Mouse (Mus musculus) myocyte (in vitro differentiated cells): Measurements from ENCODE around the gene 4930452B06Rik. TPM values are rescaled to one million over a fixed set of nuclear protein-coding genes. Genes with fewer than 3 reads are reported as not detected.

Experiments
- H3K27me3 ChIP-seq: one replicate; pipeline ENCODE4 v1.6.1; 2011; ENCODE audit not compliant: control insufficient read depth, insufficient read depth, insufficient read length
- H3K36me3 ChIP-seq: one replicate; pipeline ENCODE4 v1.6.1; 2011; ENCODE audit not compliant: control insufficient read depth, insufficient read depth
- H3K4me2 ChIP-seq: one replicate; pipeline ENCODE4 v1.6.1; 2011; ENCODE audit warnings: low read depth, control low read depth
- H3K4me3 ChIP-seq: one replicate; pipeline ENCODE4 v1.5.1; 2011; ENCODE audit warnings: mild to moderate bottlenecking, control low read depth, moderate library complexity
- H3K79me2 ChIP-seq: one replicate; pipeline ENCODE4 v1.6.1; 2011; ENCODE audit not compliant: control insufficient read depth, insufficient read depth
- H3ac ChIP-seq: one replicate; pipeline ENCODE4 v1.6.1; 2011; ENCODE audit not compliant: control insufficient read depth, insufficient read length
- CEBPB ChIP-seq: IDR thresholded peaks from 2 replicates; pipeline ENCODE4 v1.6.1; 2011; ENCODE audit warnings: mild to moderate bottlenecking, moderate library complexity; ENCODE audit not compliant: poor library complexity, insufficient read depth, severe bottlenecking
- E2F4 ChIP-seq: IDR thresholded peaks from one replicate; pipeline ENCODE4 v1.6.1; 2011; ENCODE audit warnings: mild to moderate bottlenecking, control low read depth, moderate library complexity; ENCODE audit not compliant: insufficient read depth
- MAX ChIP-seq: IDR thresholded peaks from one replicate; pipeline ENCODE4 v1.6.1; 2011; ENCODE audit warnings: low read depth, mild to moderate bottlenecking, control low read depth
- MYOD1 ChIP-seq, 3 experiments: IDR thresholded peaks; one replicate each; pipeline ENCODE4 v1.6.1; 2011; ENCODE audit warnings: control low read depth in 2 of 3, low read depth in 2 of 3, mild to moderate bottlenecking in 2 of 3, moderate library complexity in 1 of 3; ENCODE audit not compliant: insufficient read length in 2 of 3, control insufficient read depth in 1 of 3
- MYOG ChIP-seq, 3 experiments: IDR thresholded peaks; one replicate each; pipeline ENCODE4 v1.6.1; 2011; ENCODE audit warnings: control low read depth in 2 of 3, low read depth in 2 of 3, mild to moderate bottlenecking in 2 of 3; ENCODE audit not compliant: insufficient read length in 2 of 3, control insufficient read depth in 1 of 3, insufficient read depth in 1 of 3
- POLR2A ChIP-seq: IDR thresholded peaks from one replicate; pipeline ENCODE4 v1.6.1; 2011; ENCODE audit warnings: low read depth, mild to moderate bottlenecking, control low read depth, moderate library complexity; ENCODE audit not compliant: insufficient read length
- POLR2AphosphoS2 ChIP-seq: IDR thresholded peaks from one replicate; pipeline ENCODE4 v1.6.1; 2011; ENCODE audit warnings: low read depth, control low read depth; ENCODE audit not compliant: insufficient read length
- REST ChIP-seq: IDR thresholded peaks from one replicate; pipeline ENCODE4 v1.6.1; 2011; ENCODE audit warnings: mild to moderate bottlenecking, control low read depth, moderate library complexity; ENCODE audit not compliant: insufficient read depth, insufficient read length
- SRF ChIP-seq: IDR thresholded peaks from one replicate; pipeline ENCODE4 v1.6.1; 2011; ENCODE audit warnings: low read depth; ENCODE audit not compliant: control insufficient read depth, insufficient read length
- TCF12 ChIP-seq: IDR thresholded peaks from one replicate; pipeline ENCODE4 v1.6.1; 2011; ENCODE audit warnings: mild to moderate bottlenecking, control low read depth; ENCODE audit not compliant: poor library complexity, insufficient read depth, severe bottlenecking
- TCF3 ChIP-seq: IDR thresholded peaks from one replicate; pipeline ENCODE4 v1.6.1; 2011; ENCODE audit warnings: low read depth, control low read depth; ENCODE audit not compliant: insufficient read length
- USF1 ChIP-seq: IDR thresholded peaks from one replicate; pipeline ENCODE4 v1.6.1; 2011; ENCODE audit warnings: low read depth, mild to moderate bottlenecking, control low read depth, moderate library complexity
- polyA plus RNA-seq: library from polyadenylated mRNA; unstranded; fragments of >200 nt; fragmentation: generic; extraction: Trizol; gene quantifications from one replicate; pipeline ENCODE4 v1.2.1, GENCODE M21; 2012; ENCODE audit warnings: missing spikeins

Gene 4930452B06Rik
- polyA plus RNA-seq, 1 experiment = 0.04 TPM

GRCm38 (mm10) chr14:8462973-8463372 is 203.1 kb downstream of the 4930452B06Rik start:
- H3K36me3 ChIP-seq = no peaks in the 10 kb centered on the region
- no peak overlapping the region for H3K4me3 ChIP-seq
- H3K79me2 ChIP-seq = no peaks in the 10 kb centered on the region
- H3K4me2 ChIP-seq = no peak overlapping the region
- TF ChIP-seq SRF (no peak), CEBPB (no peak), TCF3 (no peak), USF1 (no peak), POLR2A (no peak), MYOG (IDR thresholded peaks at IDR 0.05; ENCODE audit: control insufficient read depth in 1 of 3, insufficient read depth in 1 of 3, insufficient read length in 2 of 3, low read depth in 2 of 3) (no peak), REST (no peak), MAX (no peak), TCF12 (no peak), POLR2AphosphoS2 (no peak), E2F4 (no peak), MYOD1 (IDR thresholded peaks at IDR 0.05; ENCODE audit: control insufficient read depth in 1 of 3, insufficient read length in 2 of 3, low read depth in 2 of 3) (no peak)
- no peaks in the 10 kb centered on the region for H3K27me3 ChIP-seq
- no peak overlapping the region for H3ac ChIP-seq

- no peak overlapping the region for H3ac ChIP-seq
- no peaks in the 10 kb centered on the region for H3K79me2 ChIP-seq
- H3K4me3 ChIP-seq = no peak overlapping the region
- no peak overlapping the region for H3K4me2 ChIP-seq
- no peaks in the 10 kb centered on the region for H3K36me3 ChIP-seq
- H3K27me3 ChIP-seq = no peaks in the 10 kb centered on the region
- no peak for TF ChIP-seq SRF
- no peak for TF ChIP-seq MYOD1 (IDR thresholded peaks at IDR 0.05; ENCODE audit: control insufficient read depth in 1 of 3, insufficient read length in 2 of 3, low read depth in 2 of 3)
- TF ChIP-seq E2F4 = no peak
- TF ChIP-seq TCF3 = no peak
- no peak for TF ChIP-seq POLR2AphosphoS2
- TF ChIP-seq USF1 = no peak
- no peak for TF ChIP-seq POLR2A
- no peak for TF ChIP-seq TCF12
- TF ChIP-seq MAX = no peak
- TF ChIP-seq MYOG (IDR thresholded peaks at IDR 0.05; ENCODE audit: control insufficient read depth in 1 of 3, insufficient read depth in 1 of 3, insufficient read length in 2 of 3, low read depth in 2 of 3) = no peak
- no peak for TF ChIP-seq REST
- TF ChIP-seq CEBPB = no peak
These were observed 203.6 kb downstream of the 4930452B06Rik start for GRCm38 (mm10) chr14:8462321-8462909.

DNA sequence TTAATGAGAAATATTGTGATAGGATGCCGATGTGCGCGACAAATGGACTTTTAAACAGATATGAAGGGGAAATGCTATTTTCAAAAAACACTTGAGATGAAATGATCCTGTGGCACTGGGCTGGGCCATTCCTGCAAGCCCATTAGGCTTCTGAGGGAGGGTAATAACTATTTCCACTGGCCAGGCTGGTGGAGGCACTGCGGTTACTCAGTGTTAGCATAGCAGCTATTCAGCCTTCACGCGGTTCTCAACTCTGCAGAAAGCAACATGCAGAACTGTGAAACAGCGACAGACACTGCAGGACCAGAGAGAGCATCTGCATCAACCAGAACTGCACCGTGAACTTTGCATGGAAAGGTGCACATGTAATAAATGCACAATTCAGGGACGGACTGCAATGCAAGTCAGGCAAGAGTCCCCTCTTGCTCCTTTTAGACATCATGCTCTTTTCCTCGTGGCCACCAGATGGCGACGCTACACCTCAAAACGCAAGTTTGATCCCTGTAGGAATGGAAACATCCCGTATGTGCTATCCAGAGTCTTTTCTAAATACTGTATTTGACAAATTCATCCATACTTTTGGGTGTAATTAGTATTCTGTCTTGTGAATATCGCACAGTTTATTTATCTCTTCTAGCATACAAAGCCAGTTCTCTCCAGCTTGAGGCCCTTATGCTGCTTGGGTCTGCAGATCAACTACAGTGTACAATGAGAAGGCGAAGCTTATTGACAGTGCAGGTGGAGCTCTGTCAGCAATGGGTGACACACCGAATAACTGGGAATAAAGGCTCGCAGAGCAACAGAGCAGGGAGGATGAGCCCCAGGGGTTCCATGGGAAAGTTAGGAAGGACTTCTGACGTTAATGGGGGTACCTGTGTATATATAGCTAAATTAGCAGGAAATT is 205.6 kb downstream of the 4930452B06Rik start:
- H3K4me2 ChIP-seq = no peak overlapping the region
- no peaks in the 10 kb centered on the region for H3K36me3 ChIP-seq
- no peaks in the 10 kb centered on the region for H3K79me2 ChIP-seq
- H3K4me3 ChIP-seq = no peak overlapping the region
- no peak for TF ChIP-seq POLR2A
- no peak for TF ChIP-seq REST
- TF ChIP-seq MAX = no peak
- TF ChIP-seq CEBPB = no peak
- no peak for TF ChIP-seq MYOG (IDR thresholded peaks at IDR 0.05; ENCODE audit: control insufficient read depth in 1 of 3, insufficient read depth in 1 of 3, insufficient read length in 2 of 3, low read depth in 2 of 3)
- no peak for TF ChIP-seq POLR2AphosphoS2
- TF ChIP-seq MYOD1 (IDR thresholded peaks at IDR 0.05; ENCODE audit: control insufficient read depth in 1 of 3, insufficient read length in 2 of 3, low read depth in 2 of 3) = no peak
- TF ChIP-seq SRF = no peak
- no peak for TF ChIP-seq USF1
- TF ChIP-seq TCF12 = no peak
- no peak for TF ChIP-seq TCF3
- no peak for TF ChIP-seq E2F4
- H3ac ChIP-seq = no peak overlapping the region
- H3K27me3 ChIP-seq = no peaks in the 10 kb centered on the region

DNA sequence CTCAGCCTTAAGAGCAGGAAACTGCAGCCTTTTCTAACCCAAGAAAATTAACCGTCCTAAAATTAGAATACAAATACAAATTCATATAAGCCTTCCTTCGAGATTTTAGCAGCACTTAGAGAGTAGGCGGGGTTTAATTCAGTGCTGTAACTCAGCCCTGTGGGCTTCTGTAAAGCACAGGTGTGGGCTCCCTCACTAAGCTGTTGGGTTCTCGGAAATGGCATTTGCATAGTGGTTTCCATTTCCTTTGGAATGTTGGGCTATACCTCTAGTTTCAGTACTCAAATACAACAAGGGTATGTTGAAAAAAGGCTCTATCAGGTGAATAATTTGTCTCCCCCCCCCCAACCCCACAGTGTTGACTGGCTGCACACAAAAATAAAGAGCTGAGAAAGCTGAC is 206.3 kb downstream of the 4930452B06Rik start:
- no peak for TF ChIP-seq MYOD1 (IDR thresholded peaks at IDR 0.05; ENCODE audit: control insufficient read depth in 1 of 3, insufficient read length in 2 of 3, low read depth in 2 of 3)
- no peak for TF ChIP-seq MAX
- TF ChIP-seq REST = no peak
- no peak for TF ChIP-seq POLR2A
- TF ChIP-seq CEBPB = no peak
- no peak for TF ChIP-seq E2F4
- TF ChIP-seq MYOG (IDR thresholded peaks at IDR 0.05; ENCODE audit: control insufficient read depth in 1 of 3, insufficient read depth in 1 of 3, insufficient read length in 2 of 3, low read depth in 2 of 3) = no peak
- TF ChIP-seq TCF12 = no peak
- TF ChIP-seq USF1 = no peak
- TF ChIP-seq POLR2AphosphoS2 = no peak
- no peak for TF ChIP-seq TCF3
- no peak for TF ChIP-seq SRF
- no peaks in the 10 kb centered on the region for H3K27me3 ChIP-seq
- H3K36me3 ChIP-seq = no peaks in the 10 kb centered on the region
- no peak overlapping the region for H3ac ChIP-seq
- H3K4me2 ChIP-seq = no peak overlapping the region
- H3K4me3 ChIP-seq = no peak overlapping the region
- no peaks in the 10 kb centered on the region for H3K79me2 ChIP-seq
